Mouse (Mus musculus) forebrain, embryonic 10.5 days (tissue): Measurements from ENCODE around the gene Lrrc4. TPM values are rescaled to one million over a fixed set of nuclear protein-coding genes. Genes with fewer than 3 reads are reported as not detected.

ENCODE experiments used
- DNase-seq: peaks from one replicate; pipeline ENCODE4 v3.0.0-alpha.2; 2017; ENCODE audit warnings: low spot score; ENCODE audit errors: extremely low spot score
- H3K27ac ChIP-seq: fragments of 300-500 bp; sonication (generic); 2 replicates; pipeline ENCODE4 v1.5.1; 2016; ENCODE audit warnings: mild to moderate bottlenecking
- H3K27me3 ChIP-seq: fragments of 300-500 bp; sonication (generic); 2 replicates; pipeline ENCODE4 v1.6.1; 2016; ENCODE audit warnings: mild to moderate bottlenecking; ENCODE audit not compliant: poor library complexity, severe bottlenecking
- H3K36me3 ChIP-seq: fragments of 300-500 bp; sonication (generic); replicated peaks from 2 replicates; pipeline ENCODE4 v1.6.1; 2016; ENCODE audit warnings: mild to moderate bottlenecking, moderate library complexity
- H3K4me1 ChIP-seq: fragments of 300-500 bp; sonication (generic); 2 replicates; pipeline ENCODE4 v1.6.1; 2016
- H3K4me3 ChIP-seq: fragments of 300-500 bp; sonication (generic); 2 replicates; pipeline ENCODE4 v1.5.1; 2016; ENCODE audit warnings: mild to moderate bottlenecking, moderate library complexity
- H3K9me3 ChIP-seq: fragments of 300-500 bp; sonication (generic); 2 replicates; pipeline ENCODE4 v1.6.1; 2016; ENCODE audit warnings: mild to moderate bottlenecking, moderate library complexity
- WGBS: fragments of 180-500 bp; shearing (Covaris S2); methylation state at CpG from one replicate; pipeline ENCODE4 v1.1.7; 2016; 5-methylcytosine and 5-hydroxymethylcytosine counted together
- polyA plus RNA-seq: library from polyadenylated mRNA; unstranded; fragments of >200 nt; fragmentation: Nextera tagmentation; extraction: Ambion mirVana; gene quantifications from 2 replicates; pipeline ENCODE4 v1.2.1, GENCODE M21; 2016

Lrrc4 gene
- polyA plus RNA-seq, 1 experiment from 2014 or later: 2.0 TPM

DNA sequence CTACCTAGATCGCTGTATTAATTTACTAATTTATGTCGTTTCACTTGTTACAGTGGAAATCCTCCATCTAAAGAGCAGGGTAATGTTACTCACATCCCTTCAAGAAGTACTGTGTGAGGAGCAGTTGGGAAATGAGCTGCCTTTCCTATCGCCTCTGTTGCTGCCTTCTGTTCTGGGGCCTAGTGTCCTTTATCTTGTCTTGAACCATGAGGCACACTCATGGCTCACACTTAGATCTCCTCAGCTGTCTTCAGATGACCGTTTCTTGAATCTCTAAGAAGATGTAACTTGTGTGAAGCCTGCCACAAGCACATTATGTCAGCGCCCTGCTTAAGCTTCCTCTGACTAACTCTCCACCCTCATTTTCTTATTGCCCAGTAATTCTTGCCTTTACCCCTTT lies 209.6 kb downstream of the Lrrc4 start:
- H3K4me3 ChIP-seq: no peak overlapping the region
- 90% methylated on average over 5 of the region's 5 CpGs for WGBS
- DNase-seq: no peak

DNA sequence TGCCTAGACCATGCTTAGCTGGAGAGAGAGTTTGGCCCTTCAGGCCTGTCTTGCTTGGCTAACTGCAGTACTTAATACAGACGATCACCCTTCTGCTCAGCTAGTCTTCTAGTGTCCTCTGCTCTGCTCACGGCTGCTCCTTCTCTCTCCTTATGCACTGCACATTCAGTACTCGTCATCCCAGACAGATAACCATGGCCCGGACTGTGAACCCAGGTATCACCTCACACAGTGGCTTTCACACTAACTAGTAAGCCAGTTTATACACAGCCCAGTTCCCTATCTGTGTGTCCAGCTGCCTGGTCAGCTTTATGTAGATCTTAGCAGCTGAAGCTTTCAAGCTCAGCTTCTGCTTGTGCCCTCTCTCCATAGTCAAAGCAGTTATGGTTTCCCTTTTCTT lies 210.1 kb downstream of the Lrrc4 start:
- Histone ChIP-seq H3K36me3 (peaks cover 7% of the 10 kb centered on the region), H3K9me3 (no peaks in the 10 kb centered on the region), H3K27ac (0 out of 2 replicates have a peak overlapping the region, but pooled peaks have one; percentile 5), H3K4me3 (no peak overlapping the region), H3K27me3 (no peaks in the 10 kb centered on the region), H3K4me1 (peaks cover 32% of the 10 kb centered on the region)
- no peak for DNase-seq
- WGBS: 88% methylated on average over 4 of the region's 4 CpGs

More for the DNA sequence above, 209.6 kb downstream of the Lrrc4 start:
- H3K27me3 ChIP-seq: no peaks in the 10 kb centered on the region
- H3K9me3 ChIP-seq: no peaks in the 10 kb centered on the region
- peaks cover 32% of the 10 kb centered on the region for H3K4me1 ChIP-seq
- H3K27ac ChIP-seq: no peak overlapping the region
- H3K36me3 ChIP-seq: peaks cover 10% of the 10 kb centered on the region

DNA sequence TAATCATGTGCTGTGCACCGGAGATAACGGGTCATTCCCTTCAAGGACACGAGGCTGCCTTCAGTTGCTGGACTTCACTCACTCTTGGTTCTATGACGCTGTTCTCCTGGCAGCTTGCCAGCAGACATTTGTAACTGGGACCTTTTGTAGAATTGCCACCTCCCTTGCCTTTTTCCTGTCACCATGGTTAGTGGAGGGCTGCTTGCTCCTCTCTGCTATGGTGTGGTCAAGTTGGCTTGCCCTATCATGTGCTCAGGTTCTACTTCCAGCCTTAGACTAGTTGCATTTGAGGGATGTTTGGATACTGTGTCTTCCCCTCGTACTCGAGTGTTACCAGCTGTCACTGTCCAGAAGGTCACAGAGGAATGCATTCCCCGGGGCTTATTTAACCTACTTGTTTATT lies 212.8 kb downstream of the Lrrc4 start:
- WGBS: 80% methylated on average over 7 of the region's 7 CpGs

DNA sequence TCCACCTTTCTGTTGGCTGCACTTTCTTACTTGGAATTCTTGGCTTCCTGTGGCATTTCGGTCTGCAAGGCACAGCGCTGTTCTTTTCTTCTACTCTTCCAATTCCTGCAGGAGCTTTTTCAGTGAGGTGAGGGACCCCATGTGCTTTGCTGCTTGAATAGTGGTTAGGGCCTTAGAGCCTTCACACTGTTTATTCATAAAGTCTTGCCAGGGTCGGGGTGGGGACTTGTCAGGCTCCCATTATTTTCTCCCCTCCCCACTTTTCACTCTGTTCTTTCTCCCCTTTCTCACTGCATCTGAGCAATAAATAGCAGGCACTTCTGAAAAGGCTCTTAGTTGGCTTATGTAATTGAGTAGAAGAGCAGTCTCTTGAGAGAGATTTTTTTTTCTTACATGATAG lies 213.2 kb downstream of the Lrrc4 start:
- Histone ChIP-seq H3K4me3 (no peak overlapping the region), H3K36me3 (no peaks in the 10 kb centered on the region), H3K27ac (0 out of 2 replicates have a peak overlapping the region, but pooled peaks have one; percentile 35), H3K27me3 (no peaks in the 10 kb centered on the region), H3K9me3 (no peaks in the 10 kb centered on the region), H3K4me1 (peaks cover 32% of the 10 kb centered on the region)
- no peak for DNase-seq
- 72% methylated on average over 3 of the region's 3 CpGs for WGBS

More for the DNA sequence above, 212.8 kb downstream of the Lrrc4 start:
- 0 out of 2 replicates have a peak overlapping the region, but pooled peaks have one; percentile 44 for H3K27ac ChIP-seq
- H3K27me3 ChIP-seq: no peaks in the 10 kb centered on the region
- H3K9me3 ChIP-seq: no peaks in the 10 kb centered on the region
- no peak for DNase-seq
- H3K36me3 ChIP-seq: no peaks in the 10 kb centered on the region
- H3K4me3 ChIP-seq: no peak overlapping the region
- H3K4me1 ChIP-seq: peaks cover 36% of the 10 kb centered on the region

DNA sequence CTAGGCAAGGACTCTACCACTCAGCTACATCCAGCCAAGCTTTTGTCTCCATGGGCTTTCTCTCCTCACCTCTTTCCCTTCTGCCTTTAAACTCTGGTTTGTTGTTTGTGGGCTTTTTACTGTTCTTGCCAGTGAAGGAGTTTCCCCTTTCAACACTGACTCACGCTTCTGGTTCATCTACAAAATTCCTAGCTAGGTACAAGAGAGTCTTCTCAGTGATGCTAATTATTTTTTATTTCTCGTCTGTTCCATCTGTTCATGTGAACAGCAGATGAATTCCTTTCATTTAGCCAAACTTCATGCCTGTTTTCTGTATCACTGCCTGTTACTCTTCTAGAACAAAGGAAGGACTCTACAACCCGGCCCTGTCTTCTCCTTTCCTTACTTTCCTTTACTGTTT lies 215.6 kb downstream of the Lrrc4 start:
- H3K27me3 ChIP-seq: no peaks in the 10 kb centered on the region
- no peaks in the 10 kb centered on the region for H3K36me3 ChIP-seq
- no peak overlapping the region for H3K27ac ChIP-seq
- WGBS: 72% methylated on average over 3 of the region's 3 CpGs
- peaks cover 26% of the 10 kb centered on the region for H3K4me1 ChIP-seq
- H3K4me3 ChIP-seq: no peak overlapping the region
- DNase-seq: no peak
- H3K9me3 ChIP-seq: no peaks in the 10 kb centered on the region

DNA sequence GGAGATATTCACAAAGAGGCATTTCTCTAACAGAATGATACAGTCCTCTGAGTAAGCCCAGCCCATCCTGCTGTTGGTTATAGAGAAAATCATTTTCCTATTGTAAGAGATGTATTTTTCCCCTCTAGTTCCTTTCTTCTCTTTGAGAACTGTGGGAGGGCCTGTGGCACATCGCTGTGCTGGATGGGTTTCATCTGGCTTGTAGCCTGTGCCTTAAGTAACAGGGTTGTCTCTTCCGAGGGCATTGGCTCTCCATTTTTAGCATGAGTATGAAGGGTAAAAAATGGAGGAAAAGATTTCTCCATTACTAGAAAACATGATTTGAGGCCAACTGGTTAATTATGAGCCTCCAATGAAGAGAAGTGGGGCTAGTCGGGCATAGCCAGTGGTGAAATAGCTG lies 216.1 kb downstream of the Lrrc4 start:
- WGBS: 93% methylated on average over 3 of the region's 3 CpGs

DNA sequence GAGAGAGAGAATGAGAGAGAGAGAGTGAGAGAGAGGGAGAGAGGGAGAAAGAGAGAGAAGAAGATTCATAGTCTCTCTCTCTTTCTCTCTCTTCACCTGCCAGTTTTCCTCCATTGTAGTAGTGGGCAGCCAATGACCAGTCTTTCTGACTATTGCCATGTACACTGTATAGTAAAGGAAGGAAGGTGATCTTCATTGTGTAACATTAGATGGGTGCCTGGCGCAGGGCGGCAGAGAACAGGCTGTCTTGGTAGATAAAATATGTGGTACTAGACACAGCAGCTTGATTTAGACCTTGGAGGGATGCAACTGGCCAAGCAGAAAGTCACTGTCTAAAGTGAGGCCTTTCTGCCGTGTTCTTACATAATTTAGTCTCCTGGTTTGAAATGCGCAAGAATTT lies 216.7 kb downstream of the Lrrc4 start:
- Histone ChIP-seq H3K9me3 (no peaks in the 10 kb centered on the region), H3K4me3 (no peak overlapping the region), H3K4me1 (peaks cover 26% of the 10 kb centered on the region), H3K27ac (no peak overlapping the region), H3K36me3 (no peaks in the 10 kb centered on the region), H3K27me3 (no peaks in the 10 kb centered on the region)
- WGBS: 91% methylated on average over 4 of the region's 4 CpGs
- DNase-seq: no peak

More for the DNA sequence above, 216.1 kb downstream of the Lrrc4 start:
- Histone ChIP-seq H3K4me3 (no peak overlapping the region), H3K4me1 (peaks cover 26% of the 10 kb centered on the region), H3K9me3 (no peaks in the 10 kb centered on the region), H3K27me3 (no peaks in the 10 kb centered on the region), H3K36me3 (no peaks in the 10 kb centered on the region), H3K27ac (no peak overlapping the region)
- no peak for DNase-seq

DNA sequence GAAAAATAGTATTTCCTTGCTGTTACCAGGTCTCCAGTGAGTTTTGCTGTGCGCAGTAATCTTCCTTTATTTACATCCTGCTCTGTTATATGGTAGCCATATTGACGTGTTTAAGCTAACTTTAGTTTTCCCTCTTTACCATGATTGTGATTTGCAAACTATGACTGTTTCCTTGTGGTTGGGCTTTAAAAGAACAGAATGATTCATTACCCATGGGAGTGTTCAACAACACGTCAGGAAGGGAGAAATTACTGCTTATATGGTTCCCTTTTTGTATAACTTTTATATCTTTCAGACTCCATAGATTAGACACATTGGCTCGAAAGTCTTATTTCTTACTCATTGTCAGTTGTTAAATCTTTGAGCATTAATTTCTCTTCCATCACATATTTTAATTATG lies 218.1 kb downstream of the Lrrc4 start:
- Histone ChIP-seq H3K4me3 (no peak overlapping the region), H3K36me3 (no peaks in the 10 kb centered on the region), H3K27me3 (no peaks in the 10 kb centered on the region), H3K4me1 (peaks cover 15% of the 10 kb centered on the region), H3K27ac (no peak overlapping the region), H3K9me3 (no peaks in the 10 kb centered on the region)
- WGBS: 93% methylated on average over 4 of the region's 4 CpGs
- no peak for DNase-seq

Other genes starting within 250 kb of the Lrrc4 start
- not detected in 2 replicates for gene Lep, start 228.5 kb upstream of the Lrrc4 start, polyA plus RNA-seq